Mouse (Mus musculus): ENCODE results near the gene Atp5g2. TPM values are rescaled to one million over a fixed set of nuclear protein-coding genes. Genes with fewer than 3 reads are reported as not detected.
"Not testable (repeated sequence)": the region's sequence is repeated elsewhere in the genome, so short reads cannot be mapped to it uniquely, and the experiment has no call there.

Atp5g2 gene
- polyA plus RNA-seq, 1 experiment: 125 TPM

DNA sequence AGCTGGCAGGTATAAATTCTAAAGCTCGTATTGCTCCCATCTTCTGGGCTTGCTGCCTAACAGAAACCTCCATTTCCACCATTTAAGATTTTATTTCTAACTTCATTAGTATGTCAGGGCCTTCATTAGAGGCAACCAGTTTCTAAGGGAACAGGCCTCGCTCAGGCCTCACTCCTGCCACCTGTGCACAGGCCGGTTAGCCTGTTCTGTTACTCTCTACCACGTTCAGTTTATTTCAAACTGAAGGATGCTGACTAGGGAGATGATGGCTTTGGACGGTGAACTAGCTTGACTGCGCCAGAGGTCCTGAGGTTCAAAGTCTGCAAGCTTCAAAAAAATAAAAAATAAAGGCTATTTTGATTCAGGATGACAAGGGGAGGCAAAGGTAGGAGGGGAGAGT lies 1.9 kb downstream of the Atp5g2 start:
- no peak for TF ChIP-seq FLI1 (IDR thresholded peaks at IDR 0.05; ENCODE audit: low read length)
- TF ChIP-seq GATA1 (IDR thresholded peaks at IDR 0.05; ENCODE audit: borderline replicate concordance, low read length): no peak
- Histone ChIP-seq H3K36me3 (replicated peaks; ENCODE audit: low read length) (peaks cover 42% of the 10 kb centered on the region), H3K4me3 (replicated peaks) (peak overlapping the region; percentile 96), H3K4me1 (peaks cover 57% of the 10 kb centered on the region), H3K9me3 (peaks cover 11% of the 10 kb centered on the region), H3K27me3 (replicated peaks) (peaks cover 28% of the 10 kb centered on the region)

DNA sequence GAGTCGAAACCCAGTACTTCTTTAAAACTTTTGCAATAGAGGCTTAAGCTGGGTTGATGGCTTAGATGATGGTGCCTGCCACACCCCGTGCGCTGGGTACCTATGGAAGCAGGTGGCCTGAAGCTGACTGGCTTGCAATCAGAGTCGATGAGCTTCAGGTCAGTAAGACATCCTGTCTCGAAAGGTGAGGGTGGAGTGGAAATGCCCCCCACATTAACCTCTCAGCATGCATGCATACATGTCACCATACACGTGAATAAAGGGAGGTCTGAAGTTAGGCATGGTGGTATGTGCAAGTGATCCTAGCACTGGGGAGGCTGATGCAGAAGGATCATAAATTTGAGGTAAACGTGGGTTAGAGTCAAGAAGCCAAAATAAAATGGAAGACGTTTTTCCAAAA lies 2.6 kb downstream of the Atp5g2 start:
- Histone ChIP-seq H3K27me3 (replicated peaks) (peaks cover 24% of the 10 kb centered on the region), H3K4me3 (replicated peaks) (peak overlapping the region; percentile 84), H3K9me3 (peaks cover 11% of the 10 kb centered on the region), H3K4me1 (peaks cover 58% of the 10 kb centered on the region), H3K36me3 (replicated peaks; ENCODE audit: low read length) (peaks cover 49% of the 10 kb centered on the region)
- no peak for TF ChIP-seq FLI1 (IDR thresholded peaks at IDR 0.05; ENCODE audit: low read length)
- TF ChIP-seq GATA1 (IDR thresholded peaks at IDR 0.05; ENCODE audit: borderline replicate concordance, low read length): no peak

DNA sequence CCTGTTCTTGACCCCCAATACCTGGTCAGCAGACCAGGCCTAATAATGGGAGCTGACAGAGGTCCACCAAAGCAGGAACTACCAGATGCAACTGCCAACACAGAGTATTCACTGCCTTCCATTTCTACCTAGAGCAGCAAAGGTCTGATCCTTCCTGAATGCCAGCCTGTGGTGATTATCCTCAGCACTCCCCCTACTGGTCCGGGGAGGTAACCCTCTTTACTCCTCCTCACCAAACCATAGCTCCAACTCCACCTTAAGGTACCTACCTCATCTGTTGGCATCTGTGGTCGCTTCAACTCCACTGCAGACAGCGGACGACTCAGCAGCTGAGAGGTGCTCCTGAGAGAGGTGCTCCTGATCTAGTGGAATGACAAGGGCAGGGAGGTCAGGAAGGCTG lies 6.7 kb downstream of the Atp5g2 start:
- H3K9me3 ChIP-seq: no peaks in the 10 kb centered on the region
- peaks cover 89% of the 10 kb centered on the region for H3K36me3 ChIP-seq (replicated peaks; ENCODE audit: low read length)
- TF ChIP-seq GATA1 (IDR thresholded peaks at IDR 0.05; ENCODE audit: borderline replicate concordance, low read length): no peak
- no peak for TF ChIP-seq FLI1 (IDR thresholded peaks at IDR 0.05; ENCODE audit: low read length)
- no peak overlapping the region for H3K4me3 ChIP-seq (replicated peaks)
- no peaks in the 10 kb centered on the region for H3K27me3 ChIP-seq (replicated peaks)
- peaks cover 50% of the 10 kb centered on the region for H3K4me1 ChIP-seq

DNA sequence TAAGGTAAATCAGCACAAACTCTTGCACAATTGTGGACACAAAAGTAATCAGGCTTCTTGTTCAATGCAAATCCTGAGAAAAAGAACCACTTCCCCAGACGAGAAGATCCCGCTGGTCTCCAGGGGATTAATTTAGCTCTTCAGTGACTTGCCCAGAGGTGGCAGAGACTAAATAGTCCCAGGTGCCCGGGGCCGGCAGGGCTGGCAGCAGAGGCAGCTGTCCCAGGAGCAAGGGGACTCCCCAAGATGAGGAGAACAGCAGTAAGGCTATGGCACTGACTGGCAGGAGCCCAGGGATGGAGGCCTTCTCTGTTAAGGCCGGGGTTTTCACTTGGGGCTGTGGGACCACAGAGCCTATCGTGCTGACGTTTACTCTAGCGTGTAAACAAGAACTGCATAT lies 8.3 kb downstream of the Atp5g2 start:
- peaks cover 93% of the 10 kb centered on the region for H3K36me3 ChIP-seq (replicated peaks; ENCODE audit: low read length)

DNA sequence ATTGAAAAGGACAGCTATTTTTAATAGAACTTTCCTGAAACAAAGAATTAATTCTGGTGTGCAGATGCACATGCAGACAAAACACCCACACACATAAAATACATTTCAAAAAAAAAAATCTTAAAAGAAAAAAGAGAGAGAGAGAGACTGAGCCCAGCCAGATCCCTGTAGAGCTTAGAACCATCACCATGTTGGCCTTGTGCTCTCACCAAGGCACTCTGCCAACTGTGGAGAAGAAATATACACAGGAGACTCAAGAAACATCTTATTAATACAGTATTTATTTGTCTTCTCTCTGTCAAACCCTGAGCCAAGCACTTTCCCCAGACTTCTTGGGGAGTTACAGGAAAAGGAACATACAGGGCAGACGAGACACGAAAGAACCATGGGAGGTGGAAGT lies 9.6 kb downstream of the Atp5g2 start:
- H3K27me3 ChIP-seq (replicated peaks); H3K9me3 ChIP-seq; H3K4me3 ChIP-seq (replicated peaks): not testable (repeated sequence)
- Histone ChIP-seq H3K36me3 (replicated peaks; ENCODE audit: low read length) (peaks cover 82% of the 10 kb centered on the region), H3K4me1 (peaks cover 30% of the 10 kb centered on the region)

More for the DNA sequence above, 8.3 kb downstream of the Atp5g2 start:
- Histone ChIP-seq H3K4me1 (peaks cover 33% of the 10 kb centered on the region), H3K27me3 (replicated peaks) (no peaks in the 10 kb centered on the region), H3K4me3 (replicated peaks) (no peak overlapping the region), H3K9me3 (no peaks in the 10 kb centered on the region)
- no peak for TF ChIP-seq GATA1 (IDR thresholded peaks at IDR 0.05; ENCODE audit: borderline replicate concordance, low read length)
- TF ChIP-seq FLI1 (IDR thresholded peaks at IDR 0.05; ENCODE audit: low read length): no peak

DNA sequence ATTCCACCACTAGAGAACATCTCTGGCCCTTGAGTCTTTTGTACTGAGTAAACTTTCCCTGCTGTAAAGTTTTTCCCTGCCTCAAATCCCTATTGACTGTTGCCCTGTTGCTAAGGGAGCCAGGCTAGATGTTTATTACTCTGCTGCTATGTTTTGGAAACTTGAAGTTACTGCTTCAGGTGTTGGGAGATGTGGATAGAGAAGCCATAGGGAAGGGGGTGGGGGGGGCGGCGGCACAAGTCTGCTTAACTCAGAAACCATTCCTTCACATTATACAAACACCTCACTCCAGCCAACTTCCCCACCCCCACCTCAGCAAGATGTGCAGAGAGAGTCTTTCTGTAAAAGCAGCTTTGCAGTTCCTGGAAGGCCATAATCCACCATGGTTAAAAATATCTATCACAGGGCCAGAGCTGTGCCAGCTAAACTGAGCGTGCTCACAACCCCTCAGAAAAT lies 14.2 kb downstream of the Atp5g2 start:
- H3K36me3 ChIP-seq (replicated peaks; ENCODE audit: low read length): peaks cover 35% of the 10 kb centered on the region
- peaks cover 7% of the 10 kb centered on the region for H3K4me1 ChIP-seq
- H3K27me3 ChIP-seq (replicated peaks): peaks cover 6% of the 10 kb centered on the region
- H3K4me3 ChIP-seq (replicated peaks): no peak overlapping the region
- H3K9me3 ChIP-seq: no peaks in the 10 kb centered on the region
- TF ChIP-seq FLI1 (IDR thresholded peaks at IDR 0.05; ENCODE audit: low read length) (no peak), GATA1 (IDR thresholded peaks at IDR 0.05; ENCODE audit: borderline replicate concordance, low read length) (no peak)

DNA sequence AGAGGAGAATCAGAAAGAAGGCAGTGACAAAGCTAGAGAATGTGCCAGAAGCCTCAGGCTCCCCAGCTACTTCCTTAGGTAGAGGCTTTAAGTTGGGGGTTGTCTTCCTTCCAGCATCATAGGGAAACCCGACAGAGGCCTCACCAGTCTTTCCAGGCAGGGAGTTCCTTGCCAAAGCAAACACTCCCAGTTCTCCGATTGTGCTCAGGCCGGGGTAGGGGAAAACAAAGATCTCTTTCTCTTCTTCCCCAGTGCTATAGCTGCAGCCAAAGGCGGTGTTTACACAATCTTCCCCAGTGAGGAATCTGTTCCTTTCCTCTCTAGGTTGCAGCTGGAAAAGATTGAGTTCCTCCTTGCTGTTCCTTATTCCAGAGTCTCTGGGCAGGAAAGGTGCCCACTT lies 15.5 kb downstream of the Atp5g2 start:
- Histone ChIP-seq H3K9me3 (no peaks in the 10 kb centered on the region), H3K4me3 (replicated peaks) (no peak overlapping the region), H3K36me3 (replicated peaks; ENCODE audit: low read length) (peaks cover 23% of the 10 kb centered on the region), H3K4me1 (peaks cover 10% of the 10 kb centered on the region), H3K27me3 (replicated peaks) (peaks cover 6% of the 10 kb centered on the region)
- no peak for TF ChIP-seq GATA1 (IDR thresholded peaks at IDR 0.05; ENCODE audit: borderline replicate concordance, low read length)
- no peak for TF ChIP-seq FLI1 (IDR thresholded peaks at IDR 0.05; ENCODE audit: low read length)

DNA sequence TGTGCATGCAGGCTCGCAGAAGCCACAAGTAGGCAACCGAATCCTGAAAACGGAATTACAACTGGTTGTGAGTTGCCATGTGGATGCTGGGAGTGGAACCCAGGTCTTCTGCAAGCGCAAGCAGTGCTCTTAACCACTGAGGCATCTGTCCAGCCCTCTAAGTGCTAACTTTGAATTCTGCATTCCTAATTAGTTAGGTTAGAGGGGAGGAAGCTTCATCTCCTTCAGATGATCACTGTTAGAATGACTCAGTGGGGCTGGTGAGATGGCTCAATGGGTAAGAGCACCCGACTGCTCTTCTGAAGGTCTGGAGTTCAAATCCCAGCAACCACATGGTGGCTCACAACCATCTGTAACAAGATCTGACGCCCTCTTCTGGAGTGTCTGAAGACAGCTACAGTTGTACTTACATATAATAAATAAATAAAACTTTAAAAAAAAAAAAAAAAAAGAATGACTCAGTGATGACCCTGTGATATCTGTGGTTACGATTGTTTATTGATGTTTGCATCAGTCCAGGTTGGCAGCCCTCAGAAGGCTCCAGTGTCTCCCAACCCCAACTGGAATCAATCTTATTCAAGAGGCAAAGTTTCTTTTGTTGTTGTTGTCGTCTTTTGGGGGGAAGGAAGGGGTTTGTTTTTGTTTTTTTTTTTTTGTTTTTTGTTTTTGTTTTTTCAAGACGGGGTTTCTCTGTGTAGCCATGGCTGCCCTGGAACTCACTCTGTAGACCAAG lies 20.1 kb downstream of the Atp5g2 start:
- H3K9me3 ChIP-seq; H3K4me3 ChIP-seq (replicated peaks); H3K36me3 ChIP-seq (replicated peaks; ENCODE audit: low read length): not testable (repeated sequence)
- H3K27me3 ChIP-seq (replicated peaks): peaks cover 11% of the 10 kb centered on the region
- H3K4me1 ChIP-seq: peaks cover 10% of the 10 kb centered on the region

DNA sequence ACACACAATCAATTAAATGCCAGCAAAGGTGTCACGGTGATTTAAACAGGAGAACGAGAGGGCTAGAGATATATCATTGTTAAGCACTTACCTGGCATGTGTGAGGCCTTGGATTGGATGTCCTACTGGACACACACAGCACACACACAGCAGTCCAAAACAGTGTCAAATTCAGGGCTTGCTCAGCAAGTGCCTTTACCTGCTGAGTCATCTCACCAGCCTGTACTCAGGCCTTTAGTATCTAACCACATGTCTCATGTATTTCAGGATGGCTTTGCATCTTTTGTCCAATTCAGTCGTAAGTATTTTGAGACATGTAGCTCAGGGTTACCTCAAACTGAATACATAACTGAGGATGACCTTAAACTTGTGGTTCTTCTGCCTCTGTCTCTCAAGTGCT lies 21.0 kb downstream of the Atp5g2 start:
- Histone ChIP-seq H3K36me3 (replicated peaks; ENCODE audit: low read length) (no peaks in the 10 kb centered on the region), H3K4me3 (replicated peaks) (no peak overlapping the region), H3K27me3 (replicated peaks) (peaks cover 14% of the 10 kb centered on the region), H3K4me1 (peaks cover 10% of the 10 kb centered on the region), H3K9me3 (no peaks in the 10 kb centered on the region)
- TF ChIP-seq GATA1 (IDR thresholded peaks at IDR 0.05; ENCODE audit: borderline replicate concordance, low read length): no peak
- no peak for TF ChIP-seq FLI1 (IDR thresholded peaks at IDR 0.05; ENCODE audit: low read length)

DNA sequence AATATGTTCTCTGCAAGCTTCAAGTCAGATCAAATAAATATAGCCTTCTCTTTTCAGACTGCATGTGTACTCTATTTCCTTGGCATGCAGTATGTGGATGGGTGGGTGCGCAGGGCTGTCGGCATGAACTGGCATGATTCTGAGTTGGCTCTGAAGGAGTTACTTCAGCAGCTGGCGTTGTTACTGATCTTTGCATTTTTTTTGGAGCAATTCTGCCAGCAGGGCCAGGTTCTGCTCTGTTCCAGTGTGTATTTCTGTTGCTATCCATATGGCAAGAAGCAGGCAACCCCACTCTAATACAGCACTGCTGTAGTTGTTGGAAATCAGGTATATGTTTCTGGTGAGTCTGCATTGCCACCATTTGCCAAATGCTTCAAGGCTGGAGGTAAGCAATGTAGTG lies 36.3 kb downstream of the Atp5g2 start:
- no peaks in the 10 kb centered on the region for H3K4me1 ChIP-seq
- H3K9me3 ChIP-seq: peaks cover 10% of the 10 kb centered on the region
- H3K4me3 ChIP-seq (replicated peaks): no peak overlapping the region
- TF ChIP-seq GATA1 (IDR thresholded peaks at IDR 0.05; ENCODE audit: borderline replicate concordance, low read length) (no peak), FLI1 (IDR thresholded peaks at IDR 0.05; ENCODE audit: low read length) (no peak)
- no peaks in the 10 kb centered on the region for H3K36me3 ChIP-seq (replicated peaks; ENCODE audit: low read length)
- peaks cover 9% of the 10 kb centered on the region for H3K27me3 ChIP-seq (replicated peaks)

DNA sequence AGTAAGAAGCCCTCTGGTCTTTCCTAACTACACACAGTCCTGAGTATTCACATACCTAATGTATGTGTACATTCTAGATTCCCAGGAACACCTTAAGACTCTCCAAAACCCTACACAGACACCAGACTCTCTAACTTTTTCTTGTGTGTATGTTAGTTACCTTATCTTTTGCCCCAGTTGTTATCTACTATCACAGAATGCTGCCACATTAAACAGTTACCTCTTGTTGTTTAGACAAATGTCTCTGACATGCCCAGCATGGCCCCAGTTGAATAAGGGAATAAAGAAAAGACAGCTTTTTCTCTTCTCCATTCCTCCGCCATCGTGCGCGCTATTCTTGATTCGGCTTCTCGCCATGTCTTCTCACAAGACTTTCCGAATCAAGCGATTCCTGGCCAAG lies 37.5 kb downstream of the Atp5g2 start:
- Histone ChIP-seq H3K4me1 (no peaks in the 10 kb centered on the region), H3K9me3 (peaks cover 10% of the 10 kb centered on the region), H3K4me3 (replicated peaks) (no peak overlapping the region), H3K36me3 (replicated peaks; ENCODE audit: low read length) (no peaks in the 10 kb centered on the region), H3K27me3 (replicated peaks) (peaks cover 9% of the 10 kb centered on the region)
- TF ChIP-seq GATA1 (IDR thresholded peaks at IDR 0.05; ENCODE audit: borderline replicate concordance, low read length) (no peak), FLI1 (IDR thresholded peaks at IDR 0.05; ENCODE audit: low read length) (no peak)
